Mouse (Mus musculus) heart, adult 2 months (tissue): Measurements from ENCODE around the gene Ccdc65. TPM values are rescaled to one million over a fixed set of nuclear protein-coding genes. Genes with fewer than 3 reads are reported as not detected.
A peak's percentile ranks its signal among the peaks of the same experiment; 100 is the strongest.

Experiments used
- DNase-seq, 2 experiments: peaks; one replicate each; pipeline ENCODE4 v3.0.0; 2021
- H3K27ac ChIP-seq: fragments of 200-600 bp; 2 replicates; pipeline ENCODE4 v1.8.1; 2022
- H3K27me3 ChIP-seq: fragments of 200-500 bp; 2 replicates; pipeline ENCODE4 v1.6.1; 2012; ENCODE audit warnings: mild to moderate bottlenecking, low read length, inconsistent platforms, mixed read lengths; ENCODE audit not compliant: control insufficient read depth, insufficient read depth
- H3K36me3 ChIP-seq: fragments of 200-500 bp; 2 replicates; pipeline ENCODE4 v1.6.1; 2012; ENCODE audit warnings: low read length, inconsistent platforms; ENCODE audit not compliant: control insufficient read depth, insufficient read depth
- H3K4me1 ChIP-seq: fragments of 200-500 bp; 2 replicates; pipeline ENCODE4 v1.6.1; 2011; ENCODE audit warnings: low read length; ENCODE audit not compliant: control insufficient read depth, insufficient read depth
- H3K4me3 ChIP-seq: fragments of 200-600 bp; 2 replicates; pipeline ENCODE4 v1.8.1; 2022
- H3K79me2 ChIP-seq: fragments of 200-500 bp; replicated peaks from 2 replicates; pipeline ENCODE4 v1.6.1; 2012; ENCODE audit warnings: mild to moderate bottlenecking, inconsistent platforms, low read length, moderate library complexity, mixed read lengths; ENCODE audit not compliant: control insufficient read depth, insufficient read depth
- H3K9ac ChIP-seq: fragments of 200-500 bp; 2 replicates; pipeline ENCODE4 v1.6.1; 2012; ENCODE audit warnings: low read depth, mild to moderate bottlenecking, control low read depth, inconsistent platforms, low read length, mixed read lengths
- CTCF ChIP-seq: fragments of 200-600 bp; IDR thresholded peaks from 2 replicates; pipeline ENCODE4 v1.8.1; 2022; ENCODE audit warnings: antibody characterized with exemption, mild to moderate bottlenecking, moderate library complexity
- EP300 ChIP-seq: fragments of 200-500 bp; IDR thresholded peaks from 2 replicates; pipeline ENCODE4 v1.6.1; 2011; ENCODE audit warnings: low read depth, low read length, control low read depth; ENCODE audit not compliant: insufficient read depth
- POLR2A ChIP-seq: fragments of 200-500 bp; IDR thresholded peaks from 2 replicates; pipeline ENCODE4 v1.6.1; 2011; ENCODE audit warnings: mild to moderate bottlenecking, low read depth, low read length, control low read depth; ENCODE audit not compliant: insufficient read depth
- WGBS: fragments of 180-500 bp; shearing (Covaris S2); methylation state at CpG from one replicate; pipeline ENCODE4 v1.1.7; 2018; 5-methylcytosine and 5-hydroxymethylcytosine counted together
- intact Hi-C: fragments of 180-260 bp; cut with DNase I; formaldehyde crosslinking; loops from one replicate; pipeline ENCODE4 v1.15.1; 2025
- polyA plus RNA-seq: library from polyadenylated mRNA; depleted of rRNA; stranded (reverse); fragments of >200 nt; gene quantifications from 2 replicates; pipeline ENCODE4 v1.2.3, GENCODE M21; 2012
- total RNA-seq, 2 experiments: library from RNA; stranded (reverse); gene quantifications; 2 replicates each; pipeline ENCODE4 v1.2.3; 2021

Gene Ccdc65
- total and polyA plus RNA-seq, 3 experiments: 0.11 to 0.37 (median 0.16) TPM

DNA sequence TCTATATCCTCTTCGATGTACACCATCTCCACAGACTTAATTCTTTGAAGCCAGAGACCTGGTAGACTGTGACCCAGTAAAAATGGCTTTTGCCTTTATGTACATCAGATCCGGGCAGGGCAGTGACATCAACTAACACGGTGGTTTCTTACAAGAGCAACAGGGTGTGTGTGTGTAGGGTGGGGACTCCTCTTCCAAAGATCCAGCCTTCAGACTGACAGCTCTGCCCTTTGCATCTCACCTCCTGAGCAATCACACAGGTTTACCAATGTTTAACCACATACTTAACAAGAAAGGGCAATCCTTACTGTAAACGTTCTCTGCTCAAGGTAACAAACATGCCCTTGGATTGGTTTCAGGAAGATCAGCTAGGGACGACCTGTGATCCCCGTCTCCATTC is 39.3 kb downstream of the Ccdc65 start:
- no peaks in the 10 kb centered on the region for H3K27me3 ChIP-seq
- H3K9ac ChIP-seq: no peak overlapping the region
- intact Hi-C loops: no loop called here
- no peak overlapping the region for H3K4me3 ChIP-seq
- H3K36me3 ChIP-seq: no peaks in the 10 kb centered on the region
- no peak for TF ChIP-seq EP300
- TF ChIP-seq CTCF: no peak
- no peak for TF ChIP-seq POLR2A
- no peak for DNase-seq
- H3K4me1 ChIP-seq: peaks cover 3% of the 10 kb centered on the region; the same call in 1 of the 2 replicates
- WGBS: 90% methylated on average over 6 of the region's 6 CpGs
- H3K79me2 ChIP-seq: peaks cover 2% of the 10 kb centered on the region; the same call in 1 of the 2 replicates
- no peak overlapping the region for H3K27ac ChIP-seq

- TF ChIP-seq EP300: no peak
- TF ChIP-seq POLR2A: no peak
- TF ChIP-seq CTCF: no peak
- H3K36me3 ChIP-seq: no peaks in the 10 kb centered on the region
- DNase-seq: no peak
- intact Hi-C loops: no loop called here
- no peak overlapping the region for H3K27ac ChIP-seq
- no peaks in the 10 kb centered on the region for H3K27me3 ChIP-seq
- H3K4me1 ChIP-seq: peaks cover 3% of the 10 kb centered on the region; the same call in 1 of the 2 replicates
- 96% methylated on average over 2 of the region's 2 CpGs for WGBS
- H3K9ac ChIP-seq: no peak overlapping the region
- peaks cover 2% of the 10 kb centered on the region; the same call in 1 of the 2 replicates for H3K79me2 ChIP-seq
- no peak overlapping the region for H3K4me3 ChIP-seq
Observed at GRCm38 (mm10) chr15:98749093-98749492, 41.1 kb downstream of the Ccdc65 start.

DNA sequence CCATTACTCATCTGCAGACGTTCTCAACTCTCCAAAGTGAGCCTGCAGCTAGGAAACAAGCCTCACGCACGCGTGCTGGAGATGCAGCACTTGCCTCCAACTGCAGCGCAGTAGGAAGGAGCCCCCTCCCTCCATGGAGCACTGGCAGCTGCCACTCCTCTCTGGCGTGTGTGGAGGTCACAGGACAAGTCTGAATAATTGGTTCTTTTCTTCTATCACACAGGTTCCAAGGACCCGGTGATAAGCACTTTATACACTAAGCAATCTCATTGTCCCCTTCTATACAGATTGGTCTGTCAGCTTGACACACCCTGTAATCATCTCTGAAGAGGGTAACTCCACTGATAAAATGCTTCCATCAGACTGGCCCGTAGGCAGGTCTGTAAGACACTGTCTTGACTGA is 45.0 kb downstream of the Ccdc65 start:
- no peak for DNase-seq
- TF ChIP-seq POLR2A: no peak
- no peak for TF ChIP-seq CTCF
- no peak for TF ChIP-seq EP300
- H3K27me3 ChIP-seq: no peaks in the 10 kb centered on the region
- H3K9ac ChIP-seq: no peak overlapping the region
- no peaks in the 10 kb centered on the region for H3K36me3 ChIP-seq
- H3K4me1 ChIP-seq: 0 out of 2 replicates have a peak, but pooled peaks cover 1% of the 10 kb centered on the region
- no peak overlapping the region for H3K4me3 ChIP-seq
- intact Hi-C loops: no loop called here
- no peak overlapping the region for H3K27ac ChIP-seq
- H3K79me2 ChIP-seq: peaks cover 6% of the 10 kb centered on the region
- 74% methylated on average over 8 of the region's 8 CpGs for WGBS

DNA sequence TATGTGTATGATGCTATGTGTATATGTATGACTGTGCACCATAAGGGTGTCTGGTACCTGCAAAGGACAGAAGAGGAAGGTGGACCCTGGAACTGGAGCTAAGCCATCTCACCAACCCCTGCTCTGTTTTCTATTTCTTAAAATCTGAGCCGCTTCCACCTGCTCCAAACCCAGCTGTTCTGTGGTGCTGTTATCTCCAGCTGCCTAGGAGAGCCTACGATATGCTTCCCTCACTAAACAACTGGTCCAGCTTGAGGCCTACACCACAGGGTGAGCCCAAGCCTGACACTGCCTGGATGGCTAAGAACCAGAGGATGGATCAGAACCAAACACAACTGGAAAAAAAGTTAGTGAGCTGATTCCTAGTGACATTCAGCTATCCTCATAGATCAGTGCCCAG is 46.1 kb downstream of the Ccdc65 start:
- Histone ChIP-seq H3K4me3 (no peak overlapping the region), H3K36me3 (no peaks in the 10 kb centered on the region), H3K27ac (no peak overlapping the region), H3K27me3 (no peaks in the 10 kb centered on the region), H3K4me1 (0 out of 2 replicates have a peak, but pooled peaks cover 1% of the 10 kb centered on the region), H3K9ac (no peak overlapping the region), H3K79me2 (peaks cover 6% of the 10 kb centered on the region)
- no peak for TF ChIP-seq EP300
- TF ChIP-seq POLR2A: no peak
- no peak for TF ChIP-seq CTCF
- intact Hi-C loops: no loop called here
- WGBS: 67% methylated on average over 2 of the region's 2 CpGs
- DNase-seq: no peak

DNA sequence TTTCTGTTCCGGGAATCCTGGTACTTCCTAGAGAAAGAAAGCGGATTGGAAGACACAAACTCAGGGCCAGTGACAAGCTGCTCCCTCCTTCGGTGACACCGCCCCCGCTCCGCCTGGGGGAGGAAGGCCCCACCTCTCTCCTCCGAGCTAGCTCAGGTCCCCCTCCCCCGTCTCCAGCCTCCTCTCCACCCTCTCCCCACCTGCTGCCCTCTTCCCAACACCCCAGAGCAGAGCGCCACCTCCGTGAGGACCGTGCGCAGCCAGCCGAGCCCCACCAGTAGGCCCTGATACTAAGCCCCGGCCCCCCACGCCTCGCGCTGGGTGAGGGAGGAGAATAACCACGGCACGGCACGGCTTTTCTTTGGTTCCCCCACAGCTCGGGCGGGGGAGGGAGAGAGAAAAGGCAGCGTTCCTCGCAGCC is 54.2 kb downstream of the Ccdc65 start:
- TF ChIP-seq EP300 (no peak), POLR2A (no peak), CTCF (no peak)
- Histone ChIP-seq H3K4me1 (peaks cover 2% of the 10 kb centered on the region), H3K27me3 (no peaks in the 10 kb centered on the region), H3K9ac (peak overlapping the region; percentile 95), H3K79me2 (peaks cover 9% of the 10 kb centered on the region), H3K36me3 (no peaks in the 10 kb centered on the region), H3K27ac (peak overlapping the region; percentile 49), H3K4me3 (peak overlapping the region; percentile 66)
- peak; percentile 71 to 80 for DNase-seq
- 1% methylated on average over 24 of the region's 24 CpGs for WGBS
- intact Hi-C loops: no loop called here

DNA sequence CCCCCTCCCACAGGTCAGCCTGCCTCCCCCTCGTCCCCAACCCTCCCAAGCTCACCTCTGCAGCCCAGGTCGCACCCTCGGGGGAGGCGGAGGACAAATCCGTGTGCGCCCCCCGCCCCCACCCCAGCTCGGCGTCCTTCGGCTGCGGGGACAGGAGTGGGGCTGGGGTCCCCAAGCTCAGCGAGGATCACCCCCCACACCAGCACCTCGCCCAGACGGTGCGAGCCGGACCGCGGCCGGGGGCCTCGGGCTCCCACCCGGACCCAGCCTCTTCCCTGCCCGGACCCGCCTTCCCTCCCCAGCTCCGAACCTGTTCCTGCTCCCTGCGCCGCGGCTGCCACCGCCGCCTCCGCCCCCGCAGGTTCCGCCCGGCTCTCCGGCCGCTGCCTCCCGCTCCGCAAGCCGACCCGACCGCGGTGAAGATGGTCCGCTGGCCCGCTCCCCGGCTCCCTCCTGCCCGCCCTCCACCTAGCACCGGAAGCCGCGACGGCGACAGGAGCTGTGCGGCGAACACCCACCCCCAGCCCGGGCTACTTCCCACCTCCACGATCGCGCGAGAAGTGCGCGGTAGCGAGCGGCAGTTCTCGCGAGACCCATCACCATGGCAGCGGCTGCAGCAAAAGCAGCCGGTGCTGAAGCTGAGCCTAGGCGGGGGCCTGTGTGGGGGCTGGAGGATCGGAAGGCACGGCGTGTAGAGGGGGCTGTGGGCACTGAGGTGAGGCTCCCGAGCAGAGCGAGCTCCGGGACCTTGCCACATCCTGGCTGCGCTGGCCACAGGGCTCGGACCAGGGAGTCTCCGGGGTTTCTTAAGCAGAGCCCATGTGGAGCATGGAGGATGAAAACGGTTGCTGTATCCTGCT is 54.9 kb downstream of the Ccdc65 start, which contains the start of gene Arf3:
Gene Arf3 (minus strand): TSS at position 545 of the 860 bp plus-strand sequence.
- Histone ChIP-seq H3K27ac (peak within 1 kb of the TSS; percentile 49), H3K36me3 (no peaks in the 10 kb centered on the region), H3K27me3 (no peaks in the 10 kb centered on the region), H3K4me1 (peaks cover 2% of the 10 kb centered on the region), H3K79me2 (peaks cover 9% of the 10 kb centered on the region), H3K4me3 (peak within 1 kb of the TSS; percentile 66), H3K9ac (peak within 1 kb of the TSS; percentile 95)
- DNase-seq: peak; percentile 97 to 98
- under 1% methylated on average over 76 of the region's 76 CpGs for WGBS
- TF ChIP-seq POLR2A (peak; percentile 69; the same call in 1 of the 2 replicates), EP300 (no peak)
- intact Hi-C loops: no loop called here
